Mouse (Mus musculus) kidney, postnatal 36 days (tissue): ENCODE data around the gene Psmb8.

ENCODE experiments used
- DNase-seq, 2 experiments: peaks; one replicate each; pipeline ENCODE4 v3.0.0; 2021 to 2022; ENCODE audit warnings: mixed read lengths in 2 of 2

Gene Psmb8

DNA sequence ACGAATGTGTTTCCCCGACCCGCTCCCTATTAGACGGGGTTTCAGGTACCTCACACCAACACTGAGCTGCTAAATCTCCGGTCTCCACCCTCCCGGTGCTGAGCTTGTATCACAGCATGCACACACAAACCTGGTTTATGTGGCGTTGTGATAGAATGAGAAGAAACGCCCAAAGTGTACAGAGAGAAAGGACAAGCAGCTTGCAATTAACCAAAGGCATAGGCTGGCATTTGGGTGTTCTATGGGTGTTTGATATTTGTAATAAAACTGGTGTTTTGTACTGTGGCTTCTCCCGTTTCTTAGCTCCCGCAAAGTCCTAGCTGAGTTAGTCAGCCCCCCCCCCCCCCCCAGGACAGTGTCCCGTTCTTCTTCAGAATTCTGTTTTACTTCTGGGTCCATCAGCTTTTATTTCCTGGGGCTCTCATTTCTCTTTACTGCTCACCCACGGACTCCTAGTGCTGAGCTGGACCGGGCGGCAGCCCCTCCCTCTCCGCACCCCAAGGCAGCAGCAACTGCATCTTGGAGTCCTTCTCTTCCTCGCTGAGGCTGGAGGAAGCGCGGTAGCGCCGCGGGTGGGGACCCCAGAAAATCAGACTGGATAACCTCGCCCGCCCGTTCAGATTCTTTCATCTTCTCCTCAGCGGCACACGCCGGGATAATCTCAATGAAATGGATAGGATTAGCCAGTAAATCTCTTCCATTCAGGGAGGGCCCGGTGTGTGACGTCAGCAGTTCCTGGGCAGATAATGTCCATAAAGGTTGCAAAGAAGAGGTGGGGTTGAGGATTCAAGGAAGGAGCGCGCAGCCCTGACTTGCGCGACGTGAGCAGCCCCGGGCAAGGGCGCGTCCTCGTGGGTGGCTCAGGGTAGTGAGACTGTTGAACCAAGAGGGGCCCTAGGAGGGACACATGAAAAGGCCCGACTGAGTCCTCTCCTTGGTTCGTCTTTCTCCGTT, at the start of gene Psmb8:
TSS of gene Psmb8 (plus strand) at position 781 of the 954 bp plus-strand sequence.
- peak; percentile 95 to 96 for DNase-seq

GRCm38 (mm10) chr17:34152923-34153322, 44.6 kb upstream of the Psmb8 start, which contains the start of gene H2-DMb1:
TSS of gene H2-DMb1 (plus strand) at chr17:34153072.
- DNase-seq: peak; percentile 68 to 81

DNA sequence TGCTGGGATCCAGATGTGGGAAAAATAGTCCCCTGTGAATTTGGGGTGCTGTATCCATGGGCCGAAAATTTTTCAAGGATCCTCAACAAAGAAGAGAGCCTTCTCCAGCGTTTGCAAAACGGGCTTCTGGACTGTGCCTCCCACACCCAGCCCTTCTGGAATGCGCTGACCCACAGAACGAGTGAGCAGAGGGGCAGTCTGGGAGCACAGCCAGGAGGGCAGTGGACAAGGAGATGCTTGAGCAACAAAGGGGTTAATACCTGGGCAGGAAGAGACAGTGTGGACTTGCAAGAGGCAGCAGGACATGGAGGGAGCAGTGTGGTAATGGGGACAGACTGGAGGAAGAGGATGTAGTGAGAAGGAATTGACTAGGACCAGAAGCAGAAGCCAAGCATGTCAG, 42.0 kb upstream of the Psmb8 start:
- DNase-seq: peak in 1 of 2 experiments; percentile 23

- DNase-seq: peak; percentile 25 to 64
Observed at GRCm38 (mm10) chr17:34164202-34164895, 33.2 kb upstream of the Psmb8 start.

DNA sequence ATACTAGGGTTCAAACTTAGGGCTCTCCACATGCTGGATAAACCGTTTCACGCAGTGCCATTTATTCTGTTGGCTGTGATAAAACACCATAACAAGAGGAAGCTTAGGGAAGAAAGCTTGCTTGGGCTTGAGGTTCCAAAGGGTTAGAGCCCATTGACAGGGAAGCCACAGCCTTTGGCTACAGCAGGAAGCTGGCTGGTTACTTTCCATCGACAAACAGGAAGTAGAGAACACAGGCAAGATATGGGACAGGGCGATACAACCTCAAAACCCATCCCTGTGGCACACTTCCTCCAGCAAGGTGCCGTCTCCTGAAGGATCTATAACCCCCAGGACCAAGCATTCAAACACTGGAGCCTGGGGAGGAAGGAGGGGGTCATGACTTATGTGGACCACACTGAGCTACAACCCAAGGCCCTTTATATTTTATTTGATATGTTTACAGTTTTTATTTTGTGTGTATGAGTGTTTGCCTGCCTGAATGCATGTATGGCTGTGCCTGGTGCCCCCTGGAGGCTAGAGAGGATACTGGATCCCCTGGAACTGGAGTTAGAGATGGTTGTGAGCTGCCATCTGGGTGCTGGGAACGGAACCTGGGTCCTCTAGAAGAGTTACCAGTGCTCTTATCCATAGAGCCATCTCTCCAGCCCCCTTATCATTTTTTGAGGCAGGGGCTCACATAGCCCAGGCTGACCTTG, 32.3 kb upstream of the Psmb8 start:
- peak in 1 of 2 experiments; percentile 34 for DNase-seq

GRCm38 (mm10) chr17:34169279-34169678, 28.2 kb upstream of the Psmb8 start:
- DNase-seq: peak; percentile 56 to 66

GRCm38 (mm10) chr17:34170487-34170876, 27.0 kb upstream of the Psmb8 start:
- no peak for DNase-seq

GRCm38 (mm10) chr17:34170877-34171498, 26.5 kb upstream of the Psmb8 start:
- DNase-seq: peak; percentile 81 to 91

- no peak for DNase-seq
Observed at GRCm38 (mm10) chr17:34172528-34172927, 25.0 kb upstream of the Psmb8 start.

GRCm38 (mm10) chr17:34174075-34174474, 23.4 kb upstream of the Psmb8 start:
- no peak for DNase-seq

DNA sequence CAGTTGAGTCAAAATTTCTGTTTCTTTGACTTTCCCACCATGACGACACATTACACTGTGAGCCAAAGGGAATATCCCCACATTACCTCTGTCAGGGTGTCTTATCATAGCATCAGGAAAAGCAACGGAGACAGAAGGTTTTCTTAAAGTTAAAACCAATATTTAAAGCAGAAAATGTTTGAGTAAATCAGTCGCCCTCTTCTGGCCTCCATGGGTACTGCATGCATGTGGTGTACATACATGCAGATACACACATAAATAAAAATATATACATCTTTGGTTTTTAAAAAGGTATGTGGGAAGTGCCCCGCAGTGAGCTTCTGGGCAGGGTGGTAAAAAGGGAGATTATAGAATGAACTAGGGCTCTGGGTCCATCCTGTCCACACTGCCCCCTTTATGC, 20.3 kb upstream of the Psmb8 start:
- DNase-seq: no peak

DNA sequence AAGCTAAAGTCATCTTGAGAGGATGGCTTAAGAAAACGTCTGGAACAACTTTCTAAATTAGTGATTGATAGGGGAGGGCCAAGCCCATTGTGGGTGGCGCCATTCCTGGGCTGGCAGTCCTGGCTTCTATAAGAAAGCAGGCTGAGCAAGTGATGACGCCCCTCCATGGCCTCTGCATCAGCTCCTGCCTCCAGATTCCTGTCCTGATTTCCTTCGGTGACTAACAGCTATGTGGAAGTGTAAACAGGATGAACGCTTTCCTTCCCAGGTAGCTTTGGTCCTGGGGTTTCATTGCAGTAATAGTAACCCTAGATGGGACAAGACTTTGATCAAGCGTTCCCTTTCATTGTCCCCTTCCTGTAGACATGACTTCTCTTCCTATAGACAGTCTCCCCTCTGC, 18.5 kb upstream of the Psmb8 start:
- DNase-seq: no peak

- DNase-seq: peak in 1 of 2 experiments; percentile 27
Observed at GRCm38 (mm10) chr17:34179913-34180859, 17.3 kb upstream of the Psmb8 start.

GRCm38 (mm10) chr17:34183564-34184219, 13.8 kb upstream of the Psmb8 start:
- no peak for DNase-seq

DNA sequence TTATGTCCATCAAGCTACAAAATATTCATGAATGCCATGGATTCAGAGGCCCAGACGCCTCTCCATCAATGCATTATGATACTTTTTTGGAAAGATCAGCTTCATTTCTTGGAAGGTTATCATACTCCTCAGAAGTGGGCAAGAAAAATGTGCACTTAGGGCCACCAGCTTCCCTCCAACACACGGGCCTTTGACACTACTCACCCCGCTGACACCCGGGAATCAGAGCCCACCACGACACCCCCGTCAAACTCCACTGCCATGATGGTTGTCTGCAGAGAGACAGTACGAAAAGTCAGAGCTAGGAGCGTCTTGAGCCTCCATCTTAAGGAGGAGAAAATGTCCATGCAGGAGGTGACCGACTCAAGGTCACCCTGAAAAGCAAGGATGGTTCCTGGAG, 12.0 kb upstream of the Psmb8 start:
- no peak for DNase-seq

DNA sequence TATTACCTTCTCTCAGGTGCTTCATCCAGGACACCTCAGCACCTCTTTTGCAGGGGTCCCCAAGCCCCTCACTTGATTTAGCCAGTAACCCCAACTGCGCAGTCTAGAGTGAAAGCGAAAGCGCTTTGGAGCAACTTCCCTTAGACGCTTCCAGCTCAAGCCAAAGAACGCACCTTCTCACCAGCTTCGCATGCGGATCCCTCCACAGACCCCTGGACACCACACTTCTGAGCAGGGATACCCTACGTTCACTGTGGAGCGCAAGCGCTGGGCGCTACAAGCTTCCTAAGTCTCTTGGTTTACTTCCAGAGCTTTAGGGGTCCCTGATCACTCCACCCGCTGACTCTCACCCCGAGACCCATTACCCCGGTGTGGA, 10.6 kb upstream of the Psmb8 start:
- DNase-seq: no peak

- peak; percentile 99 to 100 for DNase-seq
Observed at GRCm38 (mm10) chr17:34187261-34187916, 10.1 kb upstream of the Psmb8 start, which contains the start of the genes Tap1 and Psmb9. TSS of gene Tap1 (plus strand) at chr17:34187553. TSS of gene Psmb9 (minus strand) at chr17:34187764.

- DNase-seq: peak in 1 of 2 experiments; percentile 52
Observed at GRCm38 (mm10) chr17:34188010-34188409, 9.5 kb upstream of the Psmb8 start.

DNA sequence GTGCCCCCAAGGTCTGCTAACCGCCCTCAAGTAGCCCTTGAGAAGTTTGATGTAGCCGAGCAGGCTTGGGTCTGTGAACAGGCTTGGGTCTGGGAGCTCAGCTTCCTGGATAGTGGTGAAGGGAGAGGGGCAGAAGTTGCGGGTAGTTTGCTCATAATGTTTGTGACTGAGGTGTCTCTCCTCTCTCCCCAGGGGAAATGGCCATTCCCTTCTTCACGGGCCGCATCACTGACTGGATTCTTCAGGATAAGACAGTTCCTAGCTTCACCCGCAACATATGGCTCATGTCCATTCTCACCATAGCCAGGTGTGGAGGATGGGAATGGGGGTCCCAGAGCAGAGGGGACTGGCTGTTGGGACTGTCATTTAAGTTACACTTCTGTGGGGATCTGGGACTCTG, 8.5 kb upstream of the Psmb8 start:
- no peak for DNase-seq

DNA sequence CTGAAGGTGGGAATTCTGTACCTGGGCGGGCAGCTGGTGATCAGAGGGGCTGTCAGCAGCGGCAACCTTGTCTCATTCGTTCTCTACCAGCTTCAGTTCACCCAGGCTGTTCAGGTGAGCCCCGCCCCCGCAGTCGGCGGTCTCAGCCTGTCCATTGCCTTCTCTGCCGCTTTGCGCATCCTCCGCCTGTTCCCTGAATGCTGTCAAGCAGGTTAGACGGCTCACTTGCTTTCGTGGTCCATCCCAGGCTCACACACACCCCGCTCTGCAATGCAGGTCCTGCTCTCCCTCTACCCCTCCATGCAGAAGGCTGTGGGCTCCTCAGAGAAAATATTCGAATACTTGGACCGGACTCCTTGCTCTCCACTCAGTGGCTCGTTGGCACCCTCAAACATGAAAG, 4.7 kb upstream of the Psmb8 start:
- no peak for DNase-seq
